Mouse (Mus musculus) yolk sac, embryonic 10.5 days (tissue): ENCODE measurements around the gene Gm43064.
A peak's percentile ranks its signal among the peaks of the same experiment; 100 is the strongest.
"Not testable (repeated sequence)": the region's sequence is repeated elsewhere in the genome, so short reads cannot be mapped to it uniquely, and the experiment has no call there.

Experiments
- DNase-seq: peaks from one replicate; pipeline ENCODE4 v3.0.0-alpha.2; 2017; ENCODE audit warnings: low spot score

Gene Gm43064

GRCm38 (mm10) chr3:103808891-103809798 lies at the start of gene Gm43064, which contains the start of the genes Dclre1b and Ap4b1:
TSS of gene Gm43064 (plus strand) at chr3:103809573.
TSS of gene Dclre1b (minus strand) at chr3:103809444.
TSS of gene Ap4b1 (plus strand) at chr3:103809520.
- DNase-seq = peak; percentile 94

GRCm38 (mm10) chr3:103766789-103767188 lies 42.6 kb upstream of the Gm43064 start:
- DNase-seq = no peak

GRCm38 (mm10) chr3:103771531-103772130 lies 37.7 kb upstream of the Gm43064 start:
- no peak for DNase-seq

- no peak for DNase-seq
Observed at GRCm38 (mm10) chr3:103772846-103773245, 36.5 kb upstream of the Gm43064 start.

- DNase-seq = no peak
Observed at GRCm38 (mm10) chr3:103773508-103773907, 35.9 kb upstream of the Gm43064 start.

DNA sequence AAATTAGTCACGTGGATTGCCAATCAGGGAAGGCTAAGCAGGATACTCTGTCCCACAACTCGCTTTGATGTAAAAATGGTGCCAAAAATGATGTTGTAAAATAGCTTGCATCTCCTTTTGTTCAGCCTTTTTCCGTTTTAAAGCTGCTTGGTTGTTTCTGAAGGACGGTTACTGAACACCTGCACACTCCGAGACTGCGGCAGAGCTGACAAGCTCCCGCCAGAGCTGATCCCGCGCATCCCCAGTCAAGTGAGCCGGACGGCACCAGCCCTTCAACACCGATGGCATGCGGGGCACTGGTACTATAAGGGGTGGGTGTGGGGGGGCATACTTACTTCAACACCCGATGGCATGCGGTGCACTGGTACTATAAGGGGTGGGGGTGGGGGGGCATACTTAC lies 35.4 kb upstream of the Gm43064 start:
- no peak for DNase-seq

- DNase-seq = no peak
Observed at GRCm38 (mm10) chr3:103777940-103778339, 31.4 kb upstream of the Gm43064 start.

DNA sequence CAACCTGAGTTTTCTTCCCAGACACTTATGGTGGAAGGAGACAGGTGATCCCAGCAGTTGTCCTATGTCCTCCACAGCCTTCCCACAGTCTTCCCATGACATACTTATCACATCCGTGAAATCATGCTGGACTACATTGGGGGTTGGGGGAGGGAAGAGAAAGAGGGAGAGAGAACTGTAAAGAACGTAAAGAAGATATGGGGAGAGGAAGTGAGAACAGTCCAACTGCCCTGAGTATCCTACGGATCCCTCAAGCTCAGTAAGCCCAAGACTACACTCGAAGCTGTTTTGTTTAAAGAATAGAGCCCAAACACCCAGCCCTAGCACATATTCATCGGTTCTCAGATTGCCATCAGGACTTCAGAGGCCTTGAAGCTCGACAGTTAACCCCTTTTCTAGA lies 30.7 kb upstream of the Gm43064 start:
- DNase-seq = no peak

DNA sequence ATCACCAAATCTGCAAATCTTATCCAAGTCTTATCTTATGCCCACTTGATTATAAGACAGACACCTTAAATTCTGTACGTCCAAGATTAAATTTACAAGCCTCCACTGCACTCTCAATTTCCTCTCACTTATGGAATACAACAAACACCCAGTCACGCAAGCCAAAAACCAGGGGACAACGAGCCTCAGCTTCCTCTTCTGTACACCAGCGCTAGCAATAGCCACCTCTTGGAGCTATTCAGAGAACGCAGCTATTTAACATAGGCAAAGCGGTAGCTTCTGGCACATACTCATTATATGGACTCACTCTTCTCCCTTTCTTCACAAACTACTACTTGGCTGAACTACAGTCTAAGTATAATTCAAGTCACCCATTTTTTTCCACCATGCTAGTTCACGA lies 30.2 kb upstream of the Gm43064 start:
- DNase-seq = no peak

DNA sequence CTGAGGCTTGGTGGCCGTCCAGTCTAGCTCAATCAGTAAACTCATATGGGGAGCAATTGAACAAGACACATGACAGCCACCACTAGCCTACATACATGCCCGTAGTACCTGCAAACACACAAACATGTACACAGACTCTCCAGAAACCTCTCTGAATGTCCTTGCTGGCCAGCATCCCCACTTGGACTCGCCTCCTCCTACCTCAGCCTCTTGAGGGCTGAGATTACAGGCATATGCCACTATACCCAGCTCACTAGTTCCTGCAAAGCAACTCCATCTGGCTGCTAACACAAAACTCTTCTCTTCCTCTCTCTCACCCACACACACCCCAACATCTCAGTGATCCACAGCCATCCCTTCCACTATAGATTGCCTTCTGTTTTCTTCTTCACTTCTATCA lies 29.1 kb upstream of the Gm43064 start:
- no peak for DNase-seq

DNA sequence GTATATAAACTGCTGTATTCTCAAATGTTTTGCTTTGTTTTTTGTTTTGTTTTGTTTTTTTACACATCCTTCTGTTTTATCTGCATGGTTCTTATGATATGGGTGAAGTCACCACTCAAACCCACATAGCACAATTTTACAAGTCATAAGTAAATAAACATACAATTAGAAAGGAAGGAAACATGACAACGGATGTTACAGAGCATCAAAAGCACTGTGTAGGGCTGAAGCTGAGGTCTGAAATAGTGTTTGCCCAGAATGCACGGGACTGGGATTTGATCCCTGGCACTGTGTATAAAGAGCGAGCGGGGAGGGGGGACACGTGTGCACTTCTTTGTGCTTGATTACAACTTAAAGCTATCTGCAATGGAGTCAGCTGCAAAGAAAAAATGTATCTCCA lies 28.6 kb upstream of the Gm43064 start:
- DNase-seq = no peak

DNA sequence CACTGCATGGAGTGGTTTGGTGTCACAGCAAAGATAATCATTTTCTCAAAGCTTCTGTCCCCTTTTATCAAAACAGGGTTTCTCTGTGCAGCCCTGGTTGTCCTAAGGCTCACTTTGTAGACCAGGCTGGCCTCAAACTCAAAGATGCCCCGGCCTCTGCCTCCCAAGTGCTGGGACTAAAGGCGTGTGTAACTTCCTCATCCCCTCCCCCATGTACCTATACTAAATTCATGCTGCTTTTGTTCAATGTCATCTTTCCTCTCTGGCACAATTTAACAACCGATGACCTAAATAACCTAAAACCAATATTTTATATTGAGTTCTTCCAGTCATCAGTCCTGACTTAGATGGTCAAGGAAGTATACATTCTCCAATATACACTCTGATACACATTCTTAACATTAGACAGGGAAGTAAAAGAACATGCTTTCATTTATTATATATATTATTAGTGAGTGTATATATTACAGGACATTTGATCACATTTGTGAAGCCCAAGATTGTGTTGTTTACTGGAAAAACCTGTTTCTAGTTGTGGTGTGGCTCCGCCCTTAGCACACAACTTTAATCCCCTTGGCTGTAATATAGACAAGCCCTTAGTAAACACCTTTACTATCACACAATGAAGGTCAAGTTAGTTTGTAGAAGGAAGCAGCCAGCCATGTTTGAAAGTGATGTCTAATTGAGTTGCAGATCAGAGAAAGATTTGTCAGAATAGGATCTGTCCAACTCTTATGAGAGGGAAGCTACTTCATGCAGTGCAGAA lies 26.3 kb upstream of the Gm43064 start:
- DNase-seq = no peak

GRCm38 (mm10) chr3:103787225-103787624 lies 22.1 kb upstream of the Gm43064 start:
- DNase-seq = no peak

GRCm38 (mm10) chr3:103789096-103789495 lies 20.3 kb upstream of the Gm43064 start:
- DNase-seq = no peak

- DNase-seq = peak; percentile 38
Observed at GRCm38 (mm10) chr3:103789891-103790345, 19.5 kb upstream of the Gm43064 start.

GRCm38 (mm10) chr3:103790346-103791145 lies 18.8 kb upstream of the Gm43064 start:
- DNase-seq = no peak

DNA sequence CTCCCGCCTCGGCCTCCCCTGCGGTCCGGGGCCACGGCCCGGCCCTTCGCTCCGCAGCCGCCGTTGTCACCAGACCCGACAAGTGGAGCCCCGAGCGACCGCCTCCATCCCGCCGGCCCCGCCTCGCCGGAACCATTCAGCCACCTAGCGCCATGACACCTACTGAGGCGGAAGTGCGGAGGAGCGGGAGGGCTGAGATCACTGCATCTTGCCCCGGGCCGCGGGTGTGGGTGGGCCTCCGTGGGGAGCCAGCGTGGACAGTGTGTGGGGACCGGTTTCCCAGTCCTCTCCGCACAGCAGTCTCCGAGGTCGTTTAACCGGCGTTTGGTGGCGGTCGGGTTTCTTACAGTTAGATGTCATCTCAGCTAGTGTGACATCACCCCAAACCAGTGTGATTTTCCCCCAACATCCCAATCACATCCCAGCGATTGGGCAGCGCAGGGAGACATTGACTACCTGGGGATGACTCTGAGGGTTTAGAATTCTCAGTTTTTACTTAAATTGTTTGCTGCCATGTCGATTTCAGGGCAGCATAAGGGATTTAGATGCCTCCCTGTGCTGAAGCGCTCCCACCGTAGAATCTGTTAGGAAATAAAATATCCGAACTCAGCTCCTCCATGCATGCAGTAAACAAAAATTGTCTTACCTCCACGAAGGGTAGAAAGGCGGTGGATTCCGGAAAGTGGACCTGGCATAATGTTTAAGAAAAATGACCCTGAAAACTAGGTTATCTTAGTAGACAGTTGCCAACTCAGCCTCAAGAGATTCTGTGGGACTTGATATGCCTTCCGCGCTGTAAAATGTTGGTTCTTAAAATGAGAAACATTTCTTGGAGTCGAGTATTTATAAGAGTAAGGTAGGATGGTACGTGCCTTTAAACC lies 17.9 kb upstream of the Gm43064 start, which contains the start of gene Hipk1:
TSS of gene Hipk1 (minus strand) at position 334 of the 881 bp plus-strand sequence.
- DNase-seq = peak; percentile 93

GRCm38 (mm10) chr3:103792111-103792406 lies 17.3 kb upstream of the Gm43064 start:
- DNase-seq = not testable (repeated sequence)

DNA sequence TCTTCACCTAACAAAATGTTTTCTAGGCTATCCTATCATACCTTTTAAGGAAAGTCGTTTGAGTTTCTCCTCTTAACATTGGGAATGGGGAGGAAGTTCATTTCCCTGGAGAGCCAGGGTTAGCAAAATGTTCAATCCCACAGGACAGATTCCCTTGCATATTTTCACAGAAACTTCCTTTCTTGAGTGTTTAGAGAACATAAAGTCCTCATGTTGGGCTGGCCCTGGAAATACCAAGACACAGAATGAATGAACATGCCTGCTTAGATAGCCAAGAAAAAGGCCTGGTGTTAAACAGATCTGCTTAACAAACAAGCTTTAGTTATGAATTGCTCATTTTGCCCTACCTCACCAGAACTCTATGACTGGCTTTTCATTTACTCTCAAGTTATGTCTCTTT lies 16.8 kb upstream of the Gm43064 start:
- no peak for DNase-seq

DNA sequence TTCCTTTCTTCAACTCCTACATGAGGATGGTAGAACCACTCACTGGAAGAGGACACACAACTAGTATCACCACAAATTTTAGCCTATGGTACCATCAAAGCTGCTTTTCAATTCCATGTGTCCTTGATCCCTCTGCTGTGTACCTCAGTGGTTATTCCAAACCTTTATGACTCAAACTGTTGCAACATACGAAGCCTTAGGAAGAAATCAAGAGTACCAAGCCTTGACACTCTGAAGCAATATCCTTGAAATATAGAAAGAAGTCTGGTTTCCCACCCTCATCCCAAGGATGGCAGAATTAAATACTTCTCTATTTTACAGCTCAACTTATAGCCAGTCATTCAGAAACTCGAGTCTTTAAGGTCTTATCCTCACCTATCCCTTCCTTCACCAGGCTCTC lies 13.0 kb upstream of the Gm43064 start:
- no peak for DNase-seq

DNA sequence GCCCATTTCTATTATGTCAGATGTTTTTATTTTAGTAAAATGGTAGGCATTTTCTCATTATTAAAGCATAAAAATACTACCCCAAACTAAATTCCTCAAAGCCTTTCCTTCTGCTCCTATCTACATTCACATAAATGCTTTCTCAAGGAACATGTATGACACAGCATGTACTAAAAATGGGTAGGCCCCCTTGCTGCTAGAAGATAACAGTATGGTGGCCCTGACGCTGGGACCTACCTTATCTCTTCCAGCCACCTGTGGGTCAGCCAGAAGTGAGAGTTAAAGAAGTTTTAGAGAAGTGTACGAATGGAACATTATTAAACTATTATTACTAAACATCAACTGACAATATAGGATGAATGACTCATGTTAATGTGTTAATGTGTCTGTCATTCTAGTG lies 9.9 kb upstream of the Gm43064 start:
- DNase-seq = peak; percentile 9
